Mouse (Mus musculus): Measurements from ENCODE around the gene Cd2bp2.
A peak's percentile ranks its signal among the peaks of the same experiment; 100 is the strongest.

The Cd2bp2 gene

DNA sequence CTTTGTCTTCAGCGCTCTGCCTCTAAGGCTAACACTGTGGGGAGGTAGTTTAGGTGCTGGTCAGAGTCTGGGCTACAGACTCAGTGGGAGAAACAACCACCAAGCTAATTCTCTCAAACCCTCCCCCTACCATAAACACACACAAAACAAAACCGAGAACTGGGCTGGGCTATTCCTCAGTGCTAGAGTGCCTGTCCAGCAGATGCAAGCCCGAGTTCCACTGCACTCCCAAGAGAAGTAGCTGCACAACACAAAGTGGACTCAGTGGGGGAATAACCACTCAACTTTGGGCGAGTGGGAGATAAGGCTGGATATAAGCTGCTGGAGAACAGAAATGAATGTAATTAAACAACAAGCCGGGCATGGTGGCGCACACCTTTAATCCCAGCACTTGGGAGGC lies 5.2 kb downstream of the Cd2bp2 start:
- DNase-seq (ENCODE audit: low spot score in 2 of 2) = no peak

- DNase-seq (ENCODE audit: low spot score in 2 of 2) = peak in 1 of 2 experiments; percentile 32
Observed at GRCm38 (mm10) chr7:127188305-127189276, 7.3 kb downstream of the Cd2bp2 start.

GRCm38 (mm10) chr7:127187351-127187750 lies 8.5 kb downstream of the Cd2bp2 start:
- DNase-seq (ENCODE audit: low spot score in 2 of 2) = no peak

- no peak for DNase-seq (ENCODE audit: low spot score in 2 of 2)
Observed at GRCm38 (mm10) chr7:127185601-127186000, 10.2 kb downstream of the Cd2bp2 start.

GRCm38 (mm10) chr7:127184720-127185119 lies 11.1 kb downstream of the Cd2bp2 start:
- DNase-seq (ENCODE audit: low spot score in 2 of 2) = no peak

DNA sequence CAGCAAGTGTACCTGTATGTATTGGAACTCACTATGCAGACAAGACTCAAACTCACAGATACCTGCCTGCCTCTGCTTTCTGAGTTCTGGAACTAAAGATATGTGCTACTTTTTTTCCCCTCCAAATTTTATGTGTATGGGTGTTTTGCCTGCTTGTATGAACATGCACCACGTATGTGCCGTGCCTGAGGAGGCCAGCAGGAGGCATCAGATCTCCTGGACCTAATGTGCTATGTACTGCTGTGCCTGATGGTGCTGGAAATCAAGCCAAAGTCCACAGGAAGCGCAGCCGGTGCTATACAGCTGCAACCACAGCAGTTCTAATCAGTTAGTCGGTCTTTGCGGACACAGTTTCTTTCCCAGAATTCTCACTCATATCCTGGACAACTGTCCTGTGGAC lies 12.0 kb downstream of the Cd2bp2 start:
- peak in 1 of 2 experiments; percentile 32 for DNase-seq (ENCODE audit: low spot score in 2 of 2)

DNA sequence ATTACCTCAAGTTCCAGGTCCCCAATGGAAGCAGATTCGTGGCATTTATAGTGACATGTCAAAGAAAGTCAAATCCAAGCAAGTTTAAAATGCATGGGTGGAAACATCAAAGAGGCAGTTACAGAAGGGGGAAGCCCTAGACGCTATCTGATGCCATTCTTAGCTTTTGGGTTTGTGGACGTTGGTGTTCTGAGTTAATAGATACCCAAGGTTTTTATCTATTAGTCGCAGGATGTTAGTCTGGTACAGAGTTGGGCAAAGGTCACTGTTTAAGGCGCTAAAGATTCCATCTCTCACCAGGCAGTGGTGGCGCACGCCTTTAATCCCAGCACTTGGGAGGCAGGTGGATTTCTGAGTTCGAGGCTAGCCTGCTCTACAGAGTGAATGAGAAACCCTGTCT lies 12.5 kb downstream of the Cd2bp2 start:
- DNase-seq (ENCODE audit: low spot score in 2 of 2) = no peak

DNA sequence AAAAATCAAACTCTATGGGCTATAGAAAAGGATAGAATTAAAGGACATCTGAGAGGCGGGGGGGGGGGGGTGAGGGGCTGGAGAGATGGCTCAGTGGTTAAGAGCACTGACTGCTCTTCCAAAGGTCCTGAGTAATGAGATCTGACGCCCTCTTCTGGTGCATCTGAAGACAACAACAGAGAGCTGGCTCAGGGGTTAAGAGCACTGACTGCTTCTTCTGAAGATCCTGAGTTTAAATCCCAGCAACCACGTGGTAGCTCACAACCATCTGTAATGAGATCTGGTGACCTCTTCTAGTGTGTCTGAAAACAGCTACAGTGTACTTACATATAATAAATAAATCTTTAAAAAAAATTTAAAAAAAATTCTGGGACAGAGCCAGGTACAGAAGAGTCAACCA lies 14.1 kb downstream of the Cd2bp2 start:
- DNase-seq (ENCODE audit: low spot score in 2 of 2) = peak in 1 of 2 experiments; percentile 39

DNA sequence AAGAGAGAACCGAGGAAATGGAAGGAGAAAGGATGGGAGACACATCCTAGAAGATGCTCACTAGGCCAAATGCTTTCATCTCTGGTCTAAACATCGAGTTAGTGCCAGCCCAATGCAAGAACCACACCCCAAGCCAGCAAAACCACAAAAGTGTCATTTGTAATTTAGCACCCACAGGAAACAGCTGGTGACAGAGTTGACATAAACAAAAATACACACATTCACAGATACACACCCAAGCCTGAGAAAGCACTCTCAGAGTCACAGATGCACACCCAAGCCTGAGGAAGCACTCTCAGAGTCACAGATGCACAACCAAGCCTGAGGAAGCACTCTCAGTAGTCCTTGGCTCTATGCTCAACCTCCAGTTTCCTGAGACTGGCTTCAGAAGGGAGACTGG lies 15.1 kb downstream of the Cd2bp2 start:
- DNase-seq (ENCODE audit: low spot score in 2 of 2) = peak; percentile 59 to 61

GRCm38 (mm10) chr7:127176937-127177336 lies 18.9 kb downstream of the Cd2bp2 start:
- no peak for DNase-seq (ENCODE audit: low spot score in 2 of 2)

- DNase-seq (ENCODE audit: low spot score in 2 of 2) = no peak
Observed at GRCm38 (mm10) chr7:127166501-127166900, 29.3 kb downstream of the Cd2bp2 start.

GRCm38 (mm10) chr7:127165607-127166493 lies 30.0 kb downstream of the Cd2bp2 start:
- DNase-seq (ENCODE audit: low spot score in 2 of 2) = peak; percentile 32 to 35

DNA sequence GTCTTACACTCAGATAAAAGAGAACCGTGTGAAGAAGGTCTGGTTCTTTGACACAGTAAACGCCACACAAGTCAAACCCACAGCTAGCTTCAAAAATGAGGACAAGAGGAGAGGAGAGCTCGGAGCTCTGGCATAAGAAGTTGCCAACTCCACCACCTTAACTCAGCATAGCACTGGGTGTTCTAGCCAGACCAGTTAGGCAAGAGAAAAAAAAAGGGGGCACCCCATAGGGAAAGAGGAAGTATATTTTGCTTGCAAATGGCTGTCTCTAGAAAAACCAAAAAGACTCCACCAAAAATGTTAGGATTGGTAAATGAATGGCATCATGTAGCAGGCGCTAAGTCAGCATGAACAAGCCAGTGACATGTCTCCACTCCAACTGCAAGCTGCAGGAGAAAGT lies 31.8 kb downstream of the Cd2bp2 start:
- DNase-seq (ENCODE audit: low spot score in 2 of 2) = peak; percentile 25 to 34

GRCm38 (mm10) chr7:127162546-127162945 lies 33.3 kb downstream of the Cd2bp2 start:
- no peak for DNase-seq (ENCODE audit: low spot score in 2 of 2)

DNA sequence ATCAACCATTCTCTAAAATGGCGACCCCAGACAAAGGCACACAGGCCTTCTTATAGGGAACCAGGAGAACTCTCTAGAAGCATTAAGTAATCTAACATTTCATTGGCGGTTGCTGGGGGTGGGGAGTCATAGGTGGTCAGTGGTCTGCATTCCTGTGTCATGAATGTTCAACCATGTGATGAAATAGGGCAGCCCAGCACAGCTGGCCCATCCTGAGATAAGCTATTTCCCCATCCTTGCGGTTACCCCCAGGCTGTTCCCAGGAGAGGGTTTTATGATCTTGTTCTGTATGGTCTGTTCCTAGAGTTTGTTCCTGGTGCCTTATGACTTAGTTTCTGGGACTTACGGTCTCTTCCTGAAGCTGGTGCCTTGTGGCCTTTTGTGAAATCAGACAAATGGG lies 38.3 kb downstream of the Cd2bp2 start:
- DNase-seq (ENCODE audit: low spot score in 2 of 2) = no peak

- no peak for DNase-seq (ENCODE audit: low spot score in 2 of 2)
Observed at GRCm38 (mm10) chr7:127153477-127153876, 42.4 kb downstream of the Cd2bp2 start.

DNA sequence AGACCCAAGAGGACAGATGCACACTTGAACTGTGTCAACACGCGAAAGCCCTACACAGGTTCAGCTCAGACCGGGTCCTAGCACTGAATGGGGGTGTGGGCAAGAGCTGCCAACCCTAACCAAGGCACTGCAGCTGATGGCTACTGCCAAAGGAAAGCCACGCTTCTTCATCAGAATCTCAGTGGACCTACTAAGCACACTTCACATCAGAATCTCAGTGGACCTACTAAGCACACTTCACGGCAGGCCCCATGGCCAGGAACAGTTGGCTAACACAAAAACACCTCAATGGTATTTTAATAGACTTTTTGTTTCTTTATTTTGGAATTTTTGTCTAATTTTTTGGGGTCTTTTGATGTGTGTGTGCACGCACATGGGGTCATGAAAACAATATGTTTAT lies 43.4 kb downstream of the Cd2bp2 start:
- DNase-seq (ENCODE audit: low spot score in 2 of 2) = no peak

- no peak for DNase-seq (ENCODE audit: low spot score in 2 of 2)
Observed at GRCm38 (mm10) chr7:127147901-127148300, 47.9 kb downstream of the Cd2bp2 start.

DNA sequence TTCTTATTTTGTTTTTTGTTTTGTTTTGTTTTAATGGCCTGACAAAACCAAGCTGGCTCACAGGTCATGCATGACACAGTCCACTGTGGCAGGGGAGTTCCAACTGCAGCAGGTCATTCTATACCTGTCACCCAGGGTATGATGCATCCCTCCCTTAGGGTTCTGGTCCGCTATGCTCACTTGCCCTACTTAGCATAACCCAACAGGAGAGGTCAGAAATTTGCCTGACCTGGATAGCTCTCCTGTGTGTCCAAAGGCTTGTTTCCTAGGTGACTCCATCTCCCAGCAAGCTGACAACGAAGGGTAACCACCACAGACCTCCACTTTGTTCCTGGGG lies 49.6 kb downstream of the Cd2bp2 start:
- DNase-seq (ENCODE audit: low spot score in 2 of 2) = no peak

DNA sequence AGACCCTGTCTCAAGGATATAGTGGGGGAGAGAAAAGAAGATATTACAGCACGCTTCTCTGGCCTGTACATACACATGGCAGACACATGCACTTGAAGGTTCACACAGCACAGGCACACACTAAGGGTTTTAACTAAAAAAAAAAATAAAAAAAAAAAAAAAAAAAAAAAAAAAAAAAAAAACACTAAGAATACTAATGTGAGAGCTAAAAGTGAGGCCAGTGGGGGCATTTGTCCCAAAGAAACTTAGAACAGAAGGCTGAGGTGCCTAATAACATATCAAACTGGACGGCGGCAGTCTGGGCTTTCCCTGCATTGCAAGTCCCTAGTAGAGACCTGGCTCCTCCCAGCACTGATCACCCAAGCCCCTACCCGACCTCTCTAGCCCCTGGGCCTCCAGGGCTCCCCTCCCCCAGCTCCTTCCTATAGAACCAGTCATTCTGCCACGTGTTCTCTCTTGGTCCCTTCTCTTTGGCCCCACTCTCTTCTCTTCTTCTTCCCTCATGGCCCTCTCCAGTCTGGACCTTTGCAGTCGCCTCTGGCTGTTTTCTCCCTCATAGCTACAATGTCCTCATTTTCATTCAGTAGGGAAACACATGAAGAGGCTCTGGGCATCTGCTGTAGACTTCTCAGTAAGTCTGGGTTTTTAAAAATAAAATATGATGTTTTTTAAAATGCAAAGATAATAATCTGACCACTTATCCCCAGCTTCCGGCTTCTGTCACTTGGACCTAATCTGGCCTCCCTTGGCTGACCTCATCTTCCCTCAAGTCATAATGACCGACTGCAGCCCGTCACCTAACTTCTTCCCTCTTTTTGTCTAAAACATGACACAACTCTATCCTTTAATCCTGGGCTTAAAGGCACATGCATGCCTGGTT lies 50.2 kb downstream of the Cd2bp2 start:
- no peak for DNase-seq (ENCODE audit: low spot score in 2 of 2)

DNA sequence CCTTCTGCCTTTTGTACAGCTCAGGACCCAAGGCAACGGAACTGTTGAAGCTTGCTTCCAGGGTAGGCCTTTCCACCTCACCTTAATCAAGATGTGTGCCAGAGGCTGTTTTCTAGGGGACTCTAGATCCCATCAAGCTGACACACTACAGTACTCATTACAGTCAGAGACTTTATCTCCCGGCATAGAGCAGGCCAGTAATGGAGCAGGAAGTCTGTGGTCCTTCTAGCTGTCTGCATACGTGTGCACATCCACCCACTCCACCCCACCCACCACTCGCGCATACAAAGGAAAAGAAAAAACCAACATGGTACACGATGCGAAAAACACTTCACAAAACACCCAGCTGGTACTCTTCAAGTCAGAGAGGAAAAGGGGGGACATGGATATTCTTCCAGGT lies 51.4 kb downstream of the Cd2bp2 start:
- DNase-seq (ENCODE audit: low spot score in 2 of 2) = peak; percentile 28 to 32

DNA sequence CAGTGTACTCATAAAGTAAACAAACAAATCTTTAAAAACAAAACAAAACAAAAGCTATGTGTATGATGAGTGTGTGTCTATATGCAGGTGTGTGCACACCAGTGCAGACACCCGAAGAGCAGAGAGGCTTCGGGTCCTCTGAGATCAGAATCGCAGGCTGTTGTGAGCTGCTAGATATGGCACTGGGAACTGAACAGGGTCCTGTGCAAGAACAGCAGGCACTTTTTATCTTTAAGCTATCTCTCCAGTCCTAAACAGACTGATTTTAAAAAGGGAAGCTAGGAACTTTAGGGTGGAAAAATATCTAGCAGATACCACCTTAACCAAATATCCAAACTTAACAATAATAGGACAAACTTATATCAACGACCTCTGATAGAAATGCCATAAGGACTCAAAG lies 53.2 kb downstream of the Cd2bp2 start:
- no peak for DNase-seq (ENCODE audit: low spot score in 2 of 2)
